Mouse (Mus musculus): ENCODE results near the gene Tubgcp4. TPM values are rescaled to one million over a fixed set of nuclear protein-coding genes. Genes with fewer than 3 reads are reported as not detected.
A peak's percentile ranks its signal among the peaks of the same experiment; 100 is the strongest.
"Not testable (repeated sequence)": the region's sequence is repeated elsewhere in the genome, so short reads cannot be mapped to it uniquely, and the experiment has no call there.

Gene Tubgcp4
- 30.3 and 32.1 TPM in 2 replicates for total RNA-seq (2017)

DNA sequence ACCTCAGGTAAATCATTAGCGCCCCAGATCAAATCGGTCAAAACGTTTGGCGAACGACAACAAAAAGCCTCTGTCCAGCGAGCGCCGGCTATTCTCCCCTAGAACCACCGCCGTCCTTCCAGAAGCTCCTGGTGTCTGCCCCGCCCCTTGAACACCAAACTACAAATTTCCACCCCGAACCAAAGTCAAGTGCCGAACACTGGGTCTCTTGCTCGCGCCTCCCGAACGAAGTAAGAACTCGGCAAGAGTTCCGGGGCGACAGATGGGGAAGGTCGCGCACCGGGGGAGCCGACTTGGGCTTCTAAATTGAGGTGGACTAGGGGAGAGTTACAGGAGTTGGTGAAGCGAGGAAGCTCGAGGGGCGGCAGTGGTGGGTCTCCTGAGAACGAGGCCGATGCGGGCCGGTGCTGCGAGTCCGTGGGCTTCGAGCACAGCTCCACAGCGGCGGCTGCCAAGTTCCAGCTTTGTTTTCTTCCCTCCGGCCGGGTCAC is at the start of gene Tubgcp4:
Gene Tubgcp4, plus strand, starts transcription at position 174 of the 491 bp plus-strand sequence.
- ATAC-seq (replicated peaks; ENCODE audit: low read depth, poor library complexity, severe bottlenecking), result peak; percentile 51

- not testable (repeated sequence) for ATAC-seq (replicated peaks; ENCODE audit: low read depth, poor library complexity, severe bottlenecking)
These were observed 44.2 kb upstream of the Tubgcp4 start for GRCm38 (mm10) chr2:121126302-121126701.

GRCm38 (mm10) chr2:121127536-121127935 is 42.9 kb upstream of the Tubgcp4 start:
- ATAC-seq (replicated peaks; ENCODE audit: low read depth, poor library complexity, severe bottlenecking), result no peak

GRCm38 (mm10) chr2:121128865-121129620 is 41.4 kb upstream of the Tubgcp4 start:
- no peak for ATAC-seq (replicated peaks; ENCODE audit: low read depth, poor library complexity, severe bottlenecking)

GRCm38 (mm10) chr2:121132822-121133221 is 37.6 kb upstream of the Tubgcp4 start:
- no peak for ATAC-seq (replicated peaks; ENCODE audit: low read depth, poor library complexity, severe bottlenecking)

DNA sequence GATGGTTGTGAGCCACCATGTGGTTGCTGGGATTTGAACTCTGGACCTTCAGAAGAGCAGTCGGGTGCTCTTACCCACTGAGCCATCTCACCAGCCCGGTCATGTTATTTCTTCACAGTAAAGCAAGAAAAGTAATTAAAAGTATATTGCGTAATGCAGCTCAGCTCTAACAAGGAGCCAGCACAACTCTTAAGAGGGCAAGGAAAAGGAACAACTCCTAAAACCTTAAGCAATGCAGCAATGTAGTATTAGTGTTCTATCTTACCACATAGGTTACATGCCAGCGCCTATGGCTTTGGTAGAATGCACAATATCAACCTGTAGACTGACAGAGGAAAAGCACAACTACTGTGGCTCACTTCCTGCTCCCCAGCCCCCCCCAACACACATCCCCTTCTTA is 33.1 kb upstream of the Tubgcp4 start:
- no peak for ATAC-seq (replicated peaks; ENCODE audit: low read depth, poor library complexity, severe bottlenecking)

DNA sequence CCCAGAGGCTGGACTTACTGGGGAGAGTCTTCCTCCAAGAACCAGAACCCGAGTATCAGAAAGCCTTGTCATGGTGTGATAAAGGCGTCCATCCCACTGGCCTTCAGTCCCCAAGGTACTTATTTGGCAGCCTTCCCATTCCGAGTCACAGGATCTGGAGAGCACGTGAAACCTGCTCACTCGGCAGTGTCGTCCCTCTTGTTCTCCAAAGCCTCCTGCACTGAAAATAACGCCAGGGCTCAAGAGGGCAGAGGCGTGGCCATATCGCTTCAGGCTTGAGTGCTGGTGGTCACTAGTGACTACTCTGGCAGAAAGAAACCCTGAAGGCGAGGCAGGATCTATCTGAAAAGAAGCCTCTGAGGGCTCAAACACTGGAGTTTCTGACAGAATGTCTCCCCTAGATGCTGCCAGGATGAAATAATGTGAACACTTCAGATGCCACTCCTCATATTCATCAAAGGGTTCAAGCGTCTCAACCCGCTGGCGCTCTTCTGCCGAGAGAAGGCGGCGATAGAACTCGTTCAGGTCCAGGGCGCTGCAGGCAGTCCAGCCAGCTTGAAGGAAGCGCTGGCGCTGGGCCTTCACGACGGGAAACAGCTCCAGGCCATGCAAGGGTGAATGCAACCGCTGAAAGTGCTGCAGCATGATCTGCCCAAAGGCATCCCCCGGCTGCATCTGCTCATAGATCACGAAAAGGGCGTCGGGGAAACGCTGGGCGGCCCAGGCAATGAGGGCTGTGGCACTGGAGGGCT is 31.0 kb upstream of the Tubgcp4 start:
- peak; percentile 22; the same call in 1 of the 2 replicates for ATAC-seq (replicated peaks; ENCODE audit: low read depth, poor library complexity, severe bottlenecking)

GRCm38 (mm10) chr2:121140018-121140882 is 30.2 kb upstream of the Tubgcp4 start, which contains the start of the genes Adal and Lcmt2:
Adal (plus strand) TSS chr2:121140428.
Lcmt2 (minus strand) TSS chr2:121140653.
- peak; percentile 76 for ATAC-seq (replicated peaks; ENCODE audit: low read depth, poor library complexity, severe bottlenecking)

GRCm38 (mm10) chr2:121141216-121142035 is 29.0 kb upstream of the Tubgcp4 start:
- ATAC-seq (replicated peaks; ENCODE audit: low read depth, poor library complexity, severe bottlenecking), result no peak

GRCm38 (mm10) chr2:121142415-121142814 is 28.0 kb upstream of the Tubgcp4 start:
- ATAC-seq (replicated peaks; ENCODE audit: low read depth, poor library complexity, severe bottlenecking), result no peak

GRCm38 (mm10) chr2:121149679-121150078 is 20.8 kb upstream of the Tubgcp4 start:
- ATAC-seq (replicated peaks; ENCODE audit: low read depth, poor library complexity, severe bottlenecking), result no peak

GRCm38 (mm10) chr2:121153100-121153499 is 17.4 kb upstream of the Tubgcp4 start:
- no peak for ATAC-seq (replicated peaks; ENCODE audit: low read depth, poor library complexity, severe bottlenecking)

- ATAC-seq (replicated peaks; ENCODE audit: low read depth, poor library complexity, severe bottlenecking), result no peak
These were observed 1.3 kb upstream of the Tubgcp4 start for GRCm38 (mm10) chr2:121169173-121169572.

- ATAC-seq (replicated peaks; ENCODE audit: low read depth, poor library complexity, severe bottlenecking), result peak; percentile 31
These were observed 552 bp upstream of the Tubgcp4 start for GRCm38 (mm10) chr2:121169902-121170301.

DNA sequence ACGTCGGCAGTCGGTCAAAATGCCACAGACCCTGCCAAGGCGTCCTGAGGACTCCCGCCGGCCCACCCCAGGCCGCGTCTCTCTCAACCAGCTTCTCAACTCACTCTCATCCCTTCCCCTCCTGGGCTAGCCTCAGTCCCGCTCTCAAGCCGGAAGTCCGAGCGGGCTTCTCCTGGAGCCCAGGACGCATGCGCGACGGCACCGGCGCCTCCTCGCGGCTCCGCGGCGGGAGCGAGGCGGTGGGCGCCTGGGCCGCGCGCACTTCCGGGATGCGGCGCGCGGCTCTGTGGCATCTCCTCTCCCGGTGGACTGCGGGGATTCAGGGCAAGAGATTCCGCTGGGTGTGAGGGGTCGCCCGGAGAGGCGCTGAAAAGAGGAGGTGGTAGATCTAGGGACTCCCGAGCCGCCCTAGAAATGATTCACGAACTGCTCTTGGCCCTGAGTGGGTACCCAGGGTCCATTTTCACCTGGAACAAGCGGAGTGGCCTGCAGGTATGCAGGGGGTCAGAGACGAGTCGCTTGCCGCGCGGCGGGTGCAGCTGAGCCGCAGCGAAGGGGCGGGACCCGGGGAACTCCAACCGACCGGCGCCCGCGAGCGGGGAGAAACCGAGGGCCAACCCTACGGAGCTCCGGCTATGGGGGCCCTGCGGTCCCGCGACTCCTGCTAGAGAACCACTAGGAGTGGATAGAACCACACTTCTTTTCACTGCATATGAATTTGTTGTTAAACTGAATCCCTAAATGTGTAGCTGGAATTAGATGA is 707 bp downstream of the Tubgcp4 start, which contains the start of gene Zscan29:
Gene Zscan29, minus strand, starts transcription at position 146 of the 763 bp plus-strand sequence.
- ATAC-seq (replicated peaks; ENCODE audit: low read depth, poor library complexity, severe bottlenecking), result peak; percentile 87

- ATAC-seq (replicated peaks; ENCODE audit: low read depth, poor library complexity, severe bottlenecking), result no peak
These were observed 8.5 kb downstream of the Tubgcp4 start for GRCm38 (mm10) chr2:121178828-121179479.

- ATAC-seq (replicated peaks; ENCODE audit: low read depth, poor library complexity, severe bottlenecking), result no peak
These were observed 13.0 kb downstream of the Tubgcp4 start for GRCm38 (mm10) chr2:121183431-121183830.

DNA sequence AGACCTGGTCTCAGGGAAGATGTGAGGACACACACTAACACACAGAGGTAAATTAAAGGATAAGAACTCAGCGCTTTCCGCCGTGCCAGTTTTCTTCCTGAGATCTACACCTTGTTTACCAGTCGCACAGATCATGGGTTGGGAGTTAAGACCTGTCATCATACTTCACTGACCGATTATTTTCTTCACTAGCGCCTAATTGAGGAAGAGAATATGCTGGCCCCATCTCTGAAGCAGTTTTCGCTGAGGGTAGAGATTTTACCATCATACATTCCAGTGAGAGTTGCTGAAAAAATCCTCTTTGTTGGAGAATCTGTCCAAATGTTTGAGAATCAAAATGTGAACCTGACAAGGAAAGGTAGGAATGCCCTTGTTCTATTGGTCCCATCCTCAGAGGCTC is 13.7 kb downstream of the Tubgcp4 start:
- no peak for ATAC-seq (replicated peaks; ENCODE audit: low read depth, poor library complexity, severe bottlenecking)
